In genomic region chr13:100651439-100652186, GRCm38 (mm10) we compare ENCODE assay signal across 8 mouse cellular contexts. TPM values are rescaled to one million over a fixed set of nuclear protein-coding genes. Genes with fewer than 3 reads are reported as not detected.
DNase-seq lines count a peak whose midpoint lies in the region; ATAC-seq lines count a peak whose summit lies in the region.

Gene Taf9, plus strand, starts transcription at chr13:100651579.

- H3K27me3 ChIP-seq in liver, embryonic 12.5 days (replicated peaks), result no peaks in the 10 kb centered on the region
- H3K27me3 ChIP-seq in stomach, embryonic 16.5 days (ENCODE audit: control insufficient read depth, insufficient read depth, low read length), result no peaks in the 10 kb centered on the region

- H3K4me1 ChIP-seq in liver, embryonic 12.5 days, result peaks cover 26% of the 10 kb centered on the region
- H3K4me1 ChIP-seq in stomach, embryonic 16.5 days (ENCODE audit: control insufficient read depth, insufficient read depth, low read length), result peaks cover 7% of the 10 kb centered on the region

- H3K9ac ChIP-seq in liver, embryonic 12.5 days, result peak within 1 kb of the TSS; percentile 89
- peak within 1 kb of the TSS; percentile 92 for H3K9ac ChIP-seq in stomach, embryonic 16.5 days (ENCODE audit: low read length)

- DNase-seq in frontal cortex, postnatal 14 days (ENCODE audit: low spot score in 2 of 2), result no peak
- peak; percentile 20 for DNase-seq in thymus, postnatal 4 days
- DNase-seq in thymus, postnatal 25 days, result no peak
- DNase-seq in urinary bladder, postnatal 10 days (ENCODE audit: low spot score), result no peak

- peak within 1 kb of the TSS; percentile 98 for H3K4me3 ChIP-seq in liver, embryonic 12.5 days
- H3K4me3 ChIP-seq in stomach, embryonic 16.5 days (replicated peaks; ENCODE audit: low read length), result peak within 1 kb of the TSS; percentile 87

- H3K27ac ChIP-seq in liver, embryonic 12.5 days, result peak within 1 kb of the TSS; percentile 90
- peak within 1 kb of the TSS; percentile 95 for H3K27ac ChIP-seq in stomach, embryonic 16.5 days (ENCODE audit: low read length)

- peak within 1 kb of the TSS; percentile 94 for H3K4me2 ChIP-seq in liver, embryonic 12.5 days
- peak within 1 kb of the TSS; percentile 81 for H3K4me2 ChIP-seq in stomach, embryonic 16.5 days (ENCODE audit: low read depth, low read length)

- peaks cover 39% of the 10 kb centered on the region for H3K36me3 ChIP-seq in liver, embryonic 12.5 days
- no peaks in the 10 kb centered on the region for H3K36me3 ChIP-seq in stomach, embryonic 16.5 days (ENCODE audit: control insufficient read depth, insufficient read depth, low read length)

- H3K9me3 ChIP-seq in liver, embryonic 12.5 days (replicated peaks), result no peaks in the 10 kb centered on the region
- H3K9me3 ChIP-seq in stomach, embryonic 16.5 days (replicated peaks; ENCODE audit: control insufficient read depth, low read length), result no peaks in the 10 kb centered on the region

- WGBS in liver, embryonic 12.5 days (ENCODE audit: insufficient replicate concordance), result 3% methylated on average over 50 of the region's 63 CpGs
- under 1% methylated on average over 53 of the region's 63 CpGs for WGBS in stomach, embryonic 16.5 days

- peak; percentile 79 for ATAC-seq in frontal cortex, adult (ENCODE audit: low TSS enrichment)
- ATAC-seq in hematopoietic stem cell, adult 5-6 weeks (replicated peaks in 1 of 2; ENCODE audit: insufficient read depth in 1 of 2, low FRiP score in 2 of 2, low TSS enrichment in 1 of 2, low read depth in 1 of 2, poor library complexity in 2 of 2, severe bottlenecking in 2 of 2), result 0 out of 4 replicates have a peak, but pooled peaks of 1 of the 2 experiments have one; percentile 5
- peak; percentile 65 for ATAC-seq in liver, embryonic 12.5 days
- ATAC-seq in stomach, embryonic 16.5 days (ENCODE audit: insufficient read depth, low FRiP score), result peak; percentile 54

RNA-seq across cellular contexts. Expression of gene Taf9, which starts in this region (rescaled TPM):
- total RNA-seq in hematopoietic stem cell, adult 5-6 weeks (2017), result 13.8 and 18.1 TPM in 2 replicates
- 17.8 and 17.9 TPM in 2 replicates for polyA plus RNA-seq in liver, embryonic 12.5 days (2016; fragmentation: Nextera tagmentation; extraction: Ambion mirVana)
- polyA plus RNA-seq in stomach, embryonic 16.5 days (2015; fragmentation: Nextera tagmentation; extraction: Ambion mirVana), result 6.0 and 12.8 TPM in 2 replicates
